Mouse (Mus musculus) limb, embryonic 10.5 days (tissue): ENCODE data around the gene Ppp2r5e. TPM values are rescaled to one million over a fixed set of nuclear protein-coding genes. Genes with fewer than 3 reads are reported as not detected.

ENCODE experiments used
- DNase-seq: peaks from one replicate; pipeline ENCODE4 v3.0.0-alpha.2; 2017; ENCODE audit warnings: low spot score
- H3K27ac ChIP-seq: fragments of 300-500 bp; sonication (generic); 2 replicates; pipeline ENCODE4 v1.5.1; 2016; ENCODE audit warnings: mild to moderate bottlenecking
- H3K27me3 ChIP-seq: fragments of 300-500 bp; sonication (generic); 2 replicates; pipeline ENCODE4 v1.6.1; 2016; ENCODE audit warnings: low read depth, mild to moderate bottlenecking; ENCODE audit not compliant: poor library complexity, severe bottlenecking
- H3K36me3 ChIP-seq: fragments of 300-500 bp; sonication (generic); 2 replicates; pipeline ENCODE4 v1.6.1; 2016; ENCODE audit warnings: mild to moderate bottlenecking, moderate library complexity
- H3K4me1 ChIP-seq: fragments of 300-500 bp; sonication (generic); 2 replicates; pipeline ENCODE4 v1.6.1; 2016
- H3K4me3 ChIP-seq: fragments of 300-500 bp; sonication (generic); 2 replicates; pipeline ENCODE4 v1.5.1; 2016; ENCODE audit warnings: mild to moderate bottlenecking, moderate library complexity
- H3K9me3 ChIP-seq: fragments of 300-500 bp; sonication (generic); replicated peaks from 2 replicates; pipeline ENCODE4 v1.6.1; 2016; ENCODE audit warnings: mild to moderate bottlenecking
- WGBS: fragments of 180-500 bp; shearing (Covaris S2); methylation state at CpG from one replicate; pipeline ENCODE4 v1.1.7; 2016; 5-methylcytosine and 5-hydroxymethylcytosine counted together
- polyA plus RNA-seq: library from polyadenylated mRNA; unstranded; fragments of >200 nt; fragmentation: Nextera tagmentation; extraction: Ambion mirVana; gene quantifications from 2 replicates; pipeline ENCODE4 v1.2.1, GENCODE M21; 2016

Ppp2r5e gene
- polyA plus RNA-seq, 1 experiment from 2014 or later, result 12.7 TPM

- Histone ChIP-seq H3K9me3 (no peaks in the 10 kb centered on the region), H3K27me3 (no peaks in the 10 kb centered on the region), H3K4me1 (peaks cover 18% of the 10 kb centered on the region), H3K36me3 (no peaks in the 10 kb centered on the region), H3K27ac (peak overlapping the region; percentile 26; the same call in 1 of the 2 replicates), H3K4me3 (no peak overlapping the region)
- peak; percentile 48 for DNase-seq
- WGBS, result 18% methylated on average over 4 of the region's 4 CpGs
Observed at GRCm38 (mm10) chr12:75599490-75599889, 3.4 kb upstream of the Ppp2r5e start.

- H3K9me3 ChIP-seq, result no peaks in the 10 kb centered on the region
- peak overlapping the region; percentile 26; the same call in 1 of the 2 replicates for H3K27ac ChIP-seq
- peaks cover 23% of the 10 kb centered on the region for H3K4me1 ChIP-seq
- H3K27me3 ChIP-seq, result no peaks in the 10 kb centered on the region
- no peaks in the 10 kb centered on the region for H3K36me3 ChIP-seq
- H3K4me3 ChIP-seq, result no peak overlapping the region
- no peak for DNase-seq
- WGBS, result 70% methylated on average over 4 of the region's 4 CpGs
Observed at GRCm38 (mm10) chr12:75598988-75599387, 2.9 kb upstream of the Ppp2r5e start.

GRCm38 (mm10) chr12:75597707-75598106, 1.7 kb upstream of the Ppp2r5e start:
- H3K9me3 ChIP-seq, result no peaks in the 10 kb centered on the region
- peaks cover 28% of the 10 kb centered on the region for H3K4me1 ChIP-seq
- H3K36me3 ChIP-seq, result peaks cover 7% of the 10 kb centered on the region
- no peak overlapping the region for H3K27ac ChIP-seq
- H3K4me3 ChIP-seq, result no peak overlapping the region
- DNase-seq, result no peak
- 91% methylated on average over 4 of the region's 4 CpGs for WGBS
- no peaks in the 10 kb centered on the region for H3K27me3 ChIP-seq

GRCm38 (mm10) chr12:75595291-75596153, 523 bp downstream of the Ppp2r5e start:
- Histone ChIP-seq H3K36me3 (peaks cover 29% of the 10 kb centered on the region), H3K4me1 (peaks cover 28% of the 10 kb centered on the region), H3K27me3 (no peaks in the 10 kb centered on the region), H3K9me3 (no peaks in the 10 kb centered on the region), H3K27ac (peak overlapping the region; percentile 94), H3K4me3 (peak overlapping the region; percentile 100)
- DNase-seq, result peak; percentile 61
- under 1% methylated on average over 93 of the region's 97 CpGs for WGBS

GRCm38 (mm10) chr12:75594404-75594803, 1.6 kb downstream of the Ppp2r5e start:
- DNase-seq, result no peak
- 53% methylated on average over 5 of the region's 5 CpGs for WGBS
- Histone ChIP-seq H3K4me3 (peak overlapping the region; percentile 100), H3K27ac (no peak overlapping the region), H3K27me3 (no peaks in the 10 kb centered on the region), H3K9me3 (no peaks in the 10 kb centered on the region), H3K36me3 (peaks cover 40% of the 10 kb centered on the region), H3K4me1 (peaks cover 19% of the 10 kb centered on the region)

GRCm38 (mm10) chr12:75593817-75594216, 2.2 kb downstream of the Ppp2r5e start:
- H3K4me3 ChIP-seq, result 0 out of 2 replicates have a peak overlapping the region, but pooled peaks have one; percentile 100
- H3K9me3 ChIP-seq, result no peaks in the 10 kb centered on the region
- no peak overlapping the region for H3K27ac ChIP-seq
- H3K36me3 ChIP-seq, result peaks cover 46% of the 10 kb centered on the region
- 81% methylated on average over 4 of the region's 4 CpGs for WGBS
- no peaks in the 10 kb centered on the region for H3K27me3 ChIP-seq
- H3K4me1 ChIP-seq, result peaks cover 15% of the 10 kb centered on the region
- DNase-seq, result no peak

- H3K36me3 ChIP-seq, result peaks cover 88% of the 10 kb centered on the region
- no peak overlapping the region for H3K27ac ChIP-seq
- DNase-seq, result no peak
- no peak overlapping the region for H3K4me3 ChIP-seq
- no peaks in the 10 kb centered on the region for H3K9me3 ChIP-seq
- H3K4me1 ChIP-seq, result no peaks in the 10 kb centered on the region
- no peaks in the 10 kb centered on the region for H3K27me3 ChIP-seq
Observed at GRCm38 (mm10) chr12:75587501-75587900, 8.5 kb downstream of the Ppp2r5e start.

GRCm38 (mm10) chr12:75583776-75584175, 12.3 kb downstream of the Ppp2r5e start:
- no peaks in the 10 kb centered on the region for H3K4me1 ChIP-seq
- no peak overlapping the region for H3K27ac ChIP-seq
- peak; percentile 22 for DNase-seq
- H3K4me3 ChIP-seq, result no peak overlapping the region
- H3K27me3 ChIP-seq, result no peaks in the 10 kb centered on the region
- H3K36me3 ChIP-seq, result peaks cover 64% of the 10 kb centered on the region
- H3K9me3 ChIP-seq, result no peaks in the 10 kb centered on the region
- 78% methylated on average over 3 of the region's 3 CpGs for WGBS

- WGBS, result 92% methylated on average over 2 of the region's 2 CpGs
- Histone ChIP-seq H3K9me3 (no peaks in the 10 kb centered on the region), H3K4me3 (no peak overlapping the region), H3K27ac (no peak overlapping the region), H3K27me3 (no peaks in the 10 kb centered on the region), H3K4me1 (no peaks in the 10 kb centered on the region), H3K36me3 (peaks cover 37% of the 10 kb centered on the region)
- no peak for DNase-seq
Observed at GRCm38 (mm10) chr12:75579076-75579475, 17.0 kb downstream of the Ppp2r5e start.

GRCm38 (mm10) chr12:75577255-75577654, 18.8 kb downstream of the Ppp2r5e start:
- WGBS, result 87% methylated on average over 5 of the region's 5 CpGs
- no peak overlapping the region for H3K4me3 ChIP-seq
- DNase-seq, result no peak
- H3K4me1 ChIP-seq, result no peaks in the 10 kb centered on the region
- H3K27me3 ChIP-seq, result no peaks in the 10 kb centered on the region
- H3K9me3 ChIP-seq, result no peaks in the 10 kb centered on the region
- H3K36me3 ChIP-seq, result peaks cover 26% of the 10 kb centered on the region
- no peak overlapping the region for H3K27ac ChIP-seq

- no peaks in the 10 kb centered on the region for H3K9me3 ChIP-seq
- no peak overlapping the region for H3K4me3 ChIP-seq
- no peaks in the 10 kb centered on the region for H3K27me3 ChIP-seq
- 65% methylated on average over 4 of the region's 4 CpGs for WGBS
- no peak overlapping the region for H3K27ac ChIP-seq
- DNase-seq, result no peak
- H3K4me1 ChIP-seq, result no peaks in the 10 kb centered on the region
- H3K36me3 ChIP-seq, result peaks cover 2% of the 10 kb centered on the region; the same call in 1 of the 2 replicates
Observed at GRCm38 (mm10) chr12:75572271-75572670, 23.8 kb downstream of the Ppp2r5e start.

GRCm38 (mm10) chr12:75570138-75570537, 25.9 kb downstream of the Ppp2r5e start:
- Histone ChIP-seq H3K36me3 (peaks cover 10% of the 10 kb centered on the region), H3K27me3 (no peaks in the 10 kb centered on the region), H3K9me3 (no peaks in the 10 kb centered on the region), H3K27ac (no peak overlapping the region), H3K4me3 (no peak overlapping the region), H3K4me1 (no peaks in the 10 kb centered on the region)
- no peak for DNase-seq
- 92% methylated on average over 1 of the region's 1 CpGs for WGBS

GRCm38 (mm10) chr12:75567745-75568144, 28.3 kb downstream of the Ppp2r5e start:
- no peak for DNase-seq
- 88% methylated on average over 5 of the region's 5 CpGs for WGBS
- Histone ChIP-seq H3K4me3 (no peak overlapping the region), H3K4me1 (no peaks in the 10 kb centered on the region), H3K36me3 (peaks cover 19% of the 10 kb centered on the region), H3K9me3 (no peaks in the 10 kb centered on the region), H3K27me3 (no peaks in the 10 kb centered on the region), H3K27ac (no peak overlapping the region)
